Mouse (Mus musculus): ENCODE measurements around the gene Cela1. TPM values are rescaled to one million over a fixed set of nuclear protein-coding genes. Genes with fewer than 3 reads are reported as not detected.

The Cela1 gene
- polyA plus RNA-seq (2012) = 0.40 TPM in 1 of 2 replicates, not detected in the other

DNA sequence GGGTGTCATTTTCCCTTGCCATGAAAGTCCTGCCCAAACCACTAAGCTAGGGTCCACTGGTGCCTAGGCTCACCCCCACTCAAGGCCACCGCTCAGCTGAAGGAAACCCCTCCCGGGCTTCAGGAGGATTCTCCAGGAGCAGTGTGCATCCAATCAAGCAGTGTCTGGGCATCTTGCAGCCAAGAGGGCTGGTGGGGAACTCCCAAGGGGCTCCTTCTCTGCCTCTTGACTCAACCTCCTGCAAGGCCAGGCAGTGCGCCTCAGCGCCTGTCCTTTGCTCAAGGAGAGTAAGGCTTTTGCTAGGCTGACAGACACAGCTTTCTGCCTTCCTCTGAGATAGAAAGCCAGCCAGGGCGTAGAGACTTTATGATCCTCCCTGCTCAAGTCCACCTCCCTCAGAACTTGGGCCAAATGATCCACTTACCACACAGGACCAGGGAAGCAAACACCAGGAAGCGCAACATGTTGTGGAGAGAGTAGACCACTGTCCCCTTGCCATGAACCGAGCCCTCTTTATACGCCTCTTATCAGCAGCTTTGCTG, at the start of gene Cela1:
Gene Cela1 (minus strand): TSS at position 492 of the 542 bp plus-strand sequence.
- no peak for TF ChIP-seq GATA1 (IDR thresholded peaks at IDR 0.05; ENCODE audit: low read length)

DNA sequence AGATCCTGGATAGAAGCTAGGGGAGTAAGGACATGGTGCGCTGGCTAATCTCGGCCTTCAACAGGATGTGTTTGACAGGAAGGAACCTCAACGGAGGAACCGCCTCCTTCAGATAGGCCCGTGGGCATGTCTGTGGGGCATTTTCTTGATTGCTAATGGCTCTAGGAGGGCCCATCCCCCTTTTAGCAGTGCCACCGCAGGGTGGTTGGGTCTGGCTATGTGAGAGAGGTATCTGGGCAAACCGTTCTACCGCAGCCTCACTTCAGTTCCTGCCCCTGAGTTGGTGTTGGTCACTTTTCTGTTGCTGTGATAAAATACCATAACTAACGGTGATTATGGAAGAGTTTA, 48.2 kb upstream of the Cela1 start:
- no peak for TF ChIP-seq GATA1 (IDR thresholded peaks at IDR 0.05; ENCODE audit: low read length)

DNA sequence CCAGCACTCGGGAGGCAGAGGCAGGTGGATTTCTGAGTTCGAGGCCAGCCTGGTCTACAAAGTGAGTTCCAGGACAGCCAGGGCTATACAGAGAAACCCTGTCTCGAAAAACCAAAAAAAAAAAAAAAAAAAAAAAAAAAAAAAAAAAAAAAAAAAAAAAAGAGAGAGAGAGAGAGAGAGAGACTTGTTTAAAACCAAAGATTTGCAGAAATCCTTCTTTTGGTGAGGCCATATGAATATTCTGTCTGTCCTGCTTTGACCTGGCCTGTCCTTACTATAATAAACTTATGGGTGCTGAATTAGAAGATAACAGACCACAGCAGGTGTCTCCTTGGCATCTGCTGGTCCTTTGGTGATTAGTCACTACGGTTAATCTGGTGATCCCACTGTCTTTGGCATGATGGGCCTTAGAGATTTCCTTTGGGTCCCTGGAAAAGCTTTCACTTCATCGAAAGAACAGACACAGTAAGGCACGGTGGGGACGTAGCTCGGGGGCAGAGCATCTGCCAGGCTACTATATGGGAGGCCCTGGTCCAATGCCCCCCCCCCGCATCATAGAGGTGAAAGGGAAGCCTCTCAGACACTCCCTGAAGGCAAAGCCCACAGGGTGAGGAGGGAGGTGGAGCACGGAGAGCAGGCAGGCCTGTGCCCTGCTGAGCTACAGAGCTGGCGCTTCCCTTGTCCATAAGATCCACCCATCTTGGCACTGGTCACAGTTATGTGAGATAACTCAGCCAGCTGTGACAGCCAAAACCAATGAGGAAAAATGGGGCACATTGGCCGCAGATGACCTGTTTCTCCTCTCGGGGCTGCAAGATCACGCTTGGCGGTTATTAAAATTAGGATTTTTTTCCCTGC, 47.6 kb upstream of the Cela1 start:
- no peak for TF ChIP-seq GATA1 (IDR thresholded peaks at IDR 0.05; ENCODE audit: low read length)

- TF ChIP-seq GATA1 (IDR thresholded peaks at IDR 0.05; ENCODE audit: low read length) = no peak
Observed at GRCm38 (mm10) chr15:100732580-100732979, 44.9 kb upstream of the Cela1 start.

DNA sequence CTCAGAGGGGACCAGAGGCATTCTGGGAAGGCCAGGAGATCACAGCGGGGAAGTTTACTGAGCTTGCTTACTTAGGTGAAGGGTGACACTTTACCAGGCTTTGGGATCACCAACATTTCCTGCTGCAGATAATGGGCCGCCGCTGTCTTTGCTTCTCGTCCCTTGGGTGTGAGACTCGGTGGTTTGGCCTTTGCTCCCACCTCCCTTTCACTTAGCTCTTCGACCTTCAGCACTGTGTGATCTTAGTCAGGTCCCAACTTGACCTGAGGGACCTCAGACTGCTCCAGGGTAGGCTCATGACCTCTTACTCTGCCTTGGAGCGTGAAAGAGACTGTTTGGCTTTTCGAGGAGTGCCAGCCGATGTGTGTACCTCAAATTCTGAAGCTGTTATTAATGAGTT, 43.4 kb upstream of the Cela1 start:
- TF ChIP-seq GATA1 (IDR thresholded peaks at IDR 0.05; ENCODE audit: low read length) = no peak

- no peak for TF ChIP-seq GATA1 (IDR thresholded peaks at IDR 0.05; ENCODE audit: low read length)
Observed at GRCm38 (mm10) chr15:100729281-100729985, 41.7 kb upstream of the Cela1 start, which contains the start of gene Galnt6. Gene Galnt6, minus strand, starts transcription at chr15:100729376.

- TF ChIP-seq GATA1 (IDR thresholded peaks at IDR 0.05; ENCODE audit: low read length) = no peak
Observed at GRCm38 (mm10) chr15:100728586-100728985, 40.9 kb upstream of the Cela1 start.

GRCm38 (mm10) chr15:100727834-100728233, 40.1 kb upstream of the Cela1 start:
- no peak for TF ChIP-seq GATA1 (IDR thresholded peaks at IDR 0.05; ENCODE audit: low read length)

DNA sequence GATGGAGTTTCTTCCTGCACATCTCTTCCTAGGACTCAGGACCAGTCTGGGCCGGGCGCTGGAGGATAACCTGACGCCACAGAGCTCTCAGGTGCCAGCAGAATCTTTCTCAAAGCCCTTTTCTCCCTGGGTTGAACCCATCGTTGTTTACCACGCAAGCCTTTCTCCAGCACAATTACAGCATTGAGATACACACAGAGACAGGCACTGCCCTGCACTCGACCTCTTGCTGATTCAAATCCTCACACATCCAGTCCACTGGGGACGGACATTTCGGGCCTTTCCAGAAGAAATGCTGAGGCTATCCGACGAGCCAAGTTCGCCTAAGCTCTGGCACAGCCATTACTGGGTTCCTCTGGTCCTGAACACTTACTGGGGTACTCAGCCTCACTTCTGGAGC, 39.0 kb upstream of the Cela1 start:
- TF ChIP-seq GATA1 (IDR thresholded peaks at IDR 0.05; ENCODE audit: low read length) = no peak

- TF ChIP-seq GATA1 (IDR thresholded peaks at IDR 0.05; ENCODE audit: low read length) = no peak
Observed at GRCm38 (mm10) chr15:100723505-100723904, 35.8 kb upstream of the Cela1 start.

DNA sequence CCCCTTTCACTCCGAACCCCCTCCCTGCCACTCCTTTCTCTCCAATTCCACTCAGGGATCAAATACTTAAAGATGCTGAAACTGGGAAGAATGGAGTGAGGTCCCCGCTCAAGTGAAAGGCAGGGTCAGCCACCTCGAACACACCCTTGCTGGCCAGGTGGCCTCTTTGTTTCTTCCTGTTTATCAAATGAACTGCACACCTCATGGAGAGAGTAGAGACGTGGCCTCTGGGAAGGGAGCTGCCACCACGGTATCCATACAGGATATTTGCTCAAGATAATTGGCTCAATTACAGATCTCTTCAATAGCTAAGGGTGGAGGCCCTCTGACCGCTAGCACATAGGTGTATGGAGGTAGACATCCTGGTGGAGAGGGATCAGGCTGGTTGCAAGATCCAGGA, 34.8 kb upstream of the Cela1 start:
- TF ChIP-seq GATA1 (IDR thresholded peaks at IDR 0.05; ENCODE audit: low read length) = no peak

GRCm38 (mm10) chr15:100722026-100722425, 34.3 kb upstream of the Cela1 start:
- no peak for TF ChIP-seq GATA1 (IDR thresholded peaks at IDR 0.05; ENCODE audit: low read length)

DNA sequence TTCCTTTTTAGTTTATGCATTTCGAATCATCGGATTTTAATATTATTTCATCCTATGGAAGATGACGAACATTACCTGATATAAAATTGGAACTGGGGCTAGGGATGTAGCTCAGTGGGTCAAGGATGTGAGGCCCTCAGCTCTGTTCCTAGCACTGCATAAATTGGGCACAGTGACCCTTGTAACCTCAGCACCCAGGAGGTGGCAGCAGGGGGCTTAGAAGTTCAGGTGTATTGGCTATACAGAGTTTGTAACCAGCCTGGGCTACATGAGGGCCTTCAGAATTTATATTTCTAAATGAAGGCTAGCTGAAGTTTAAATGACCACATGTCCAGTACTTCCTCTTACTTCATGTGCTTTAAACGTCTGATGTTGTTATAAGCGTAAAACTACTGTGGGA, 33.7 kb upstream of the Cela1 start:
- no peak for TF ChIP-seq GATA1 (IDR thresholded peaks at IDR 0.05; ENCODE audit: low read length)

GRCm38 (mm10) chr15:100720066-100720465, 32.3 kb upstream of the Cela1 start:
- no peak for TF ChIP-seq GATA1 (IDR thresholded peaks at IDR 0.05; ENCODE audit: low read length)

DNA sequence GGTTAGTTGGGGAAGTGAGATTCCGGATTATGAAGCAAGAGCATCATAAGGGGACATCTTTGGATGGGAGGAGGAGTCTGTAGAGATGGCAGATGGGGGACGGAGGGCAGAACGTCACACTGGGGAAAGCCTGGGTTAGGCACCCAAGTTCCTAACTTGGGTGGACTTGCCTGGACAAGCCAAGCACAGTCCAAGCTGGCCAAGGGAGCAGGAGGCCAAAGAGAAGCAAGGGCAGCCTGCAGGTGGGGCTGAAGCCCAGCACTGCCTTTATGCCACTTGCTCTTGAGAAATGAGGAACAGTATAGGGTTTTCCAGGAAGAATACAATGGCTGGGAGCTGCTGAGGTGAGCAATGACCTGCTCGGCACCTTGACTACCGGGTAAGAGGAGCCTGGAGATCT, 31.5 kb upstream of the Cela1 start:
- no peak for TF ChIP-seq GATA1 (IDR thresholded peaks at IDR 0.05; ENCODE audit: low read length)

- TF ChIP-seq GATA1 (IDR thresholded peaks at IDR 0.05; ENCODE audit: low read length) = no peak
Observed at GRCm38 (mm10) chr15:100718572-100718971, 30.9 kb upstream of the Cela1 start.

Data from G1E-ER4 (cell line).